Mouse (Mus musculus): ENCODE measurements around the gene Pacrg.

The Pacrg gene

DNA sequence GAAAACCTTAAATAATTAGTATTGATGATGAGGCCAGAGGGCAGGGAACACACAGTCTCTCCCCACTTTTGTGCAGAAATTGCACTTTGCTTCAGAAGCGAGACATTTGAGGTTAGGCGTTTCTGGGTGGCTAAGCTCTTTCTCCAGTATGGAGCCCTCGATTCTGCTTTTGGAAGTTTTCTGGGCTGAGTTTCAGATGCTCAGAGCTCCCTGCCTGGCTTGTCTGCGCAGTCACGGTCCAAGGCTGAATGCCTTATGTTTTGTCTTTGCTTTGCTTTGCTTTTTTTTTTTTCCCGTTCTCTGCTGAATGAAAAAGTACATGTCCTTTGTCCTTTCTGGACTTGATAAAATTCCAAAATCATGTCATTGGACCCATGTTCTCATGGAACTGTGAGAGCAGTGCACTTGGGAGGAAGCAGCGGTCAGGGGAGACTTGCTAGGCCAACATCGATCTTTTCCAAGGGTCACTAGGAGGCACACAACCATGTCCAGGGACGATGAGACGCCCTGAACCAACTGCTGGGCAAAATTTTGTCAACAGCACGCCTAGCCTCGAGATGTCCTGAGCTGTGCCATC is 438.0 kb downstream of the Pacrg start:
- no peak for DNase-seq

- DNase-seq: no peak
Measured at GRCm38 (mm10) chr17:10401529-10401928, 438.6 kb downstream of the Pacrg start.

DNA sequence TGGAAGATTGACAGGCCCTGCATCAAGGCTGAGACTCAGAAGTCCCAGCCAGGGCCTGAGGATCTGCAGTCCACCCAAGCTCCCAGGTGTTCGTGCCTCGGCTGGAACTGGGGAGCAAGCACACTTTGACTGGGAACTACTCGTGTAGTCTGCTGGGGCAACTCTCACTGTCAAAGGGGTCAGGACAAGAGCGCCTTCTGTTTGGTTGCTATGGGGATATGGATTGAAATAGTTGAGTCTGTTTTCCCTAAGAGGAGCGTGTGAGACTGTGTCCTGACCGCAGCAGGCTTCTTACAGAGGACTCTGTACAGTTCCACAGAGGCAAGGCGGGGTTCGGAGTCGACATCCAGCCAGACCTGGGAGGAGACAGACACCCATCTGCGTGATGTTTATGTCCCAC is 440.4 kb downstream of the Pacrg start:
- no peak for DNase-seq

- DNase-seq: no peak
Measured at GRCm38 (mm10) chr17:10398871-10399270, 441.2 kb downstream of the Pacrg start.

DNA sequence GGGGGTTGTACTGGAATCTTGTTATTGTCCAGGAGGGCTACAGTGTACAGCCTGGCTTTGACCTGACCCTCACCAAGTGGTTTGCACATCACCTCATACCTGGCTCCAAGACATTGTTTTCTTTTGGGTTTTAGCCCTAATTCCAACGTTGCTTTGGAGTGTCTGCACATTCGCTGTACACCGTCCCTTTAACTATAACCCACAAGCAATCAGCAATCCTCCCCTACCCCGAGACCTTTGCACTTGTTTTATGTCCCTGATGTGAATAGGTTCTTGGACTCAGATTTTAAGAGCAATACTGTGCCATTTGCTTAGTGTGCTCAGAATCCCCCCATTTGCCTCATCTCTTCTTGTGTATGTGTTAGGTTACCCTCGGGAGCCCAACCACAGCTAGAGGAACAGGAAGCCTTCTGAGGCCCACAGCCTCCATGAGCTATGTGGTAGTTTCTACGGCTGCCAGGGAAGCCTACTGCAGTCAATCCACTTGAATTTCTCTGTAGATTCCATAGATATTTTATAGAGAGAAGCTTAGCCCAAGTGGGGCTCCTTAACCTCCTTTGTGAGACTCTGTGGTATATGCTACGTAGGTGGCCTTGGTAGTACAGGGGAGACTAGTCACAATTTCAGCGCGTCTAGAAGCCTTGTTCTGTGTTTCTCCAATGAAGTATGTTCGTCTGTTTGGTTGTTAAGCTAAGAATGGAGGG is 442.0 kb downstream of the Pacrg start:
- no peak for DNase-seq

DNA sequence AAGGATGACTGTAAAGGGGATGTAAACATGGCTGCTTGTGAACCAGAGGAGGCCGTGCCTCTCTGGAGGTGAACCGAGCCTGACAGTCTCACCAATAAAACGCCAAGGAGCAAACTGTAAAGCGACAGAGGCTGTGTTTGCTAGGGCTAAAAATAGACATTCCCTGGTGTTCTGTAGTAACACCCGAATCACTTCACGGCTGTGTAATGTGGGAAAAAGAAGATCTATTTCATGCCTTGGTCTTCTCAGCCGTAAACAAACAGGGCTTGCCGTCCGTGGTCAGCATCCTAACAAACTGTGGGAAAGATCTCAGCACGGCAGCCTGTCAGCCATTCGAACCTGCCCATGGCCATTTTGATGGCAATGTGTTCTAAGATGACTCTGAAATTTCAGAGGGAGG is 442.8 kb downstream of the Pacrg start:
- DNase-seq: no peak

GRCm38 (mm10) chr17:10396863-10397262 is 443.2 kb downstream of the Pacrg start:
- DNase-seq: no peak

- no peak for DNase-seq
Measured at GRCm38 (mm10) chr17:10394855-10395254, 445.3 kb downstream of the Pacrg start.

DNA sequence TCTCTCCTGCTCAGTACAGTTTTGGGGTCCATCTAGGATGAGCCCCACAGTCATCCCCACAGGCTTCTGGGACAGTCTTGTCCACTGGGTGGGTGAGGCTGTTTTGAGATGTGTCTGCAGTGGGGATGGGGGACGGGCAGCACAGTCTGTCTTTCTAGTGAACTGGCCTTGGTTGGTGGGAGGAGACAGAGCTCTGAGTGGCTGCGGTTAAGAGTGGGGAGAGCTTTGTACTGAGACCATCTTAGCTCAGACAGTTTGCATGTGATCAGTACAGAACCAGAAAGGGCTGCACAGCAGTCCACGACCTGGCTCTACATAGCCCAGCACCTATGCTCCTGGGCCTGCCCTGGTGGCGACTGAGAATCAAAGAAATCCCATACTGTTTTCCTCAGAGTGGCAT is 446.3 kb downstream of the Pacrg start:
- no peak for DNase-seq

DNA sequence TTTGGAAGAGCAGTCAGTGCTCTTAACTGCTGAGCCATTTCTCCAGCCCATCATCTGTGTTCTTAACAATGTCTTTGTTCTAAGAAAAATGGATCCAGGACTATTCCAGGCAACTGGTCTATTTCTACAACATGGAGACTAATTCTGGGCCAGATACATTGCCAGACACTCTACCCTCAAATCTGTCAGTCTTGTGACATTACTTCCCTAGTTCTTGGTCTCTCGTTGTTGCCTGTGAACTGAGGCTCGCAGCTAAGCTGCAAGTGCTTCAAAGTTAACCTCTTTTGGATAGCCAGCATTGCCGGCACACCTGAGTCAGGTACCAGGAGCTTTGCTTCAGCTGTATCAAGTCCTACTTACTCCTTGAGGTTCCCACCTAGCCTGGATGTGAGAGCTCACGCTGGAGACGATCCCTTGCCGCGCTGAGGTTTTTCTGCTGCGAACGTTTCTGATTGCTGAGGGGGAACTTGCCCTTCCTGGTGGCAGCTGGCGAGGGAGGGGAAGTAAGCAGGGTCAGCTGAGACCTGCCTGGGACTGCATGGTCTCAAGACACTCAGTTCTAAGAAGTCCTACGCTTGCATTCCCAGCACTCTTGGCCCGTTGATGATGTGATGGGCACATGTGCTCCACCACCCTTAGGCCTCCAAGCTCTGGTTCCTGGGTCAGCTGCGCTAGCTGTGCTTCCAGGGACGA is 447.6 kb downstream of the Pacrg start:
- peak in 1 of 2 experiments; percentile 45 for DNase-seq

GRCm38 (mm10) chr17:10390232-10391172 is 449.6 kb downstream of the Pacrg start:
- peak; percentile 58 to 76 for DNase-seq

- no peak for DNase-seq
Measured at GRCm38 (mm10) chr17:10389740-10390139, 450.4 kb downstream of the Pacrg start.

DNA sequence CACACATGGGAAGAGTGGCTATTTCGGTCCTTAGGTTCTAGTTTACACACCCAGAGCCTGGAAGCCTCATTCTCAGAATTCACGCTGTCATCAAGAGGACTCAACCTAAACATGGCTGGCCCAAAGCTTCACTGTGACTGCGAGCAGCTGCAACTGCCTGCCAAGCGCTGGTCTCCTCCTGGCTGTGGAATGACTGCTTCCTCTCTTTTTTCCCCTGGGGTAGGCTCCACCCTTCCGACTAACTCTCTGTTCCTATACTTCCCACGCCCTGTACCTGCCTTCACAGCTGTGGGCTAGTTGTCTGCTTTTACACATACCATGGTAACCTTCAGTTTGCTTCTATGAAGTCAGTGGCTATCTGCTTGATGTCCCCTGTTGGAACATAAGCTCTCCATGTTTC is 453.6 kb downstream of the Pacrg start:
- no peak for DNase-seq

DNA sequence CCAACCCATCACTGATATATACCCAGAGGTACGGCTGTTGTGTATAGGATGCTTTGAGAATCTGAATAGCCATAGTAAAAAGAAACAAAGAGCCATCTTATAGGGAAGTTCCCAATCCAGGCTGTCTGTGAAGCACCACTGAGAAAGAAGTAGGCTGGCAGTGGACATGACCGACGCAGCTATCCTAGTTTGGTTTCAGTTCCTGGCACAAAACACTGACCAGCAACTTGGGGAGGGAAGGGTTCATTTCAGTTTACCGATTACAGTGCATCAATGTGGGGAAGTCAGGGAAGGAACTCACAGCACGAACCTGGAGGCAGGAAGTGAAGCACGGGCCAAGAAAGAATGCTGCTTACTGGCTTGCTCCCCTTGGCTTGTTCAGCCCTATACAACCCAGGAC is 456.7 kb downstream of the Pacrg start:
- DNase-seq: no peak

DNA sequence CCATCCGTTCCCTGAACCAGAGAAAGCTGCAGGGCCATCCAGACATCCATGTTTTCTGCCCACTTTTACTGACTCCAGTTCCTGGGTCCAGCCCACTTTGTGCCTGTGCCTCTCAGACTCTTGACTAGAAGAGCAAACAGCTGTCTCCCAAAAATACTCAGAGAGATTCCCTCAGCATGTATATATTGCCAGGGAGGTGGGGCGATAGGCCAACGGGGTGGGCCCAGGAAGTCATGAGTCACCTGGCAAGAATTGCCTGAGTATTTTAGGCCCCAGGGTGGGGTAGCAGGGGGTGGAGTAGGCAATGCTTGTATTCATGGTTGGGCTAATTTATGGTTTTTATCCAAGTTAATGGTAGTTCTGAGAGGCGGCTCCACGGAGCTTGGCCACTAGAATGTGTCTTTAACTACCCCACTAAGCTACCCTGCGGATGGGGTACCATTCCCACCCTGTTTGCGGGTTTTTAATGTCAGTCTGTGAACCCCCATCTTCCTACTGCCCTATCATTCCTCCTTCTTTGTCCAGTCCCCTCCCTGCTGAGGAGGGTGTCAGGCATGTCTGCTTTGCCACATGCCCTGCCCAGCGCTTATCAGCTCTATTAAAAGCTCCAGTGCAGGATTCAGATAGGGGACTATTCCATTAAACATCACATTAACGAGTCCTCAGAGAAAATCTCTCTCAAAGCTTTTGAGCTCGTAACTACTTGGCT is 461.5 kb downstream of the Pacrg start:
- DNase-seq: peak; percentile 47 to 49

- DNase-seq: no peak
Measured at GRCm38 (mm10) chr17:10377606-10378005, 462.5 kb downstream of the Pacrg start.

GRCm38 (mm10) chr17:10374316-10374715 is 465.8 kb downstream of the Pacrg start:
- DNase-seq: no peak

GRCm38 (mm10) chr17:10373727-10374126 is 466.4 kb downstream of the Pacrg start:
- DNase-seq: no peak

DNA sequence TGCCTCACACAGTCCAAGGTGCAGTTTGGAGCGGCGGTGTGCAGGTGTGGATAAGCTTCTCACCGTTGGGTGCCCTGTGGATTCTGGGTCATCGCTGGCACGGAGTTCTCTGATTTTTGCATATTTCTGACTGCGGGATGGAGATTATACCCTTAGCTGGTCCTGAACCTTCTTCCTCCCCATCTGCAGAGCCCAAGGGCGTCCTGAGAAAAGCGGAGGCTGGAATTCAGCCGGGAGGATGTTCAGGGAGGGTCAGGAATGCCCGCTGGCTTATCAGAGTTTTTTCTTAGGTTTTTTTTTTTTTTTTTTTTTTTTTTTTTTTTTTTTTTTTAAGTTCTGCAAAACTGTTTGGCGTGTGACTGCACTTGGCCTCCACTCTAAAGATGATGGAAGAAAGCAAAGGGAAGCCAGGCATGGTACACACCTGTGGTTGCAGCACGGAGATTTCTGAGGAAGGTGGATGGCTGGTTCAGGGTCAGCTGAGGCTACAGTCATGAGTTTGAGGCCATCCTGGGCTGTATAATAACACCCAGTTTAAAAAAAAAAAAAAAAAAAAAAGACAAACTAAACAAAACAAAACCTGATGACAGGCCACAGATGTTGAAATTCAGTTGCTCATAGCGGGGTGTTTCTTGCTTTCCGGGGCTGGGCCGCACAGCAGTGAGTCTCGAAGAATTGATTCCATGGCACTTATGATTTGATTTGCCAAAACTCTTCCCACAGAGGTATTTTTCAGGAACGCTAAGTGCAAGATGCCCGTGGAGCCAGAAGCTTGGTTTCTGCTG is 467.9 kb downstream of the Pacrg start:
- DNase-seq: no peak

GRCm38 (mm10) chr17:10371472-10371871 is 468.6 kb downstream of the Pacrg start:
- no peak for DNase-seq

GRCm38 (mm10) chr17:10370660-10371130 is 469.4 kb downstream of the Pacrg start:
- DNase-seq: no peak

Data from lung, adult 18-20 months (tissue).